Mouse (Mus musculus): ENCODE results near the gene Snx15.

Snx15 gene

GRCm38 (mm10) chr19:6071261-6071660, 56.8 kb downstream of the Snx15 start:
- DNase-seq (ENCODE audit: low read depth in 2 of 2, low spot score in 2 of 2) = no peak

DNA sequence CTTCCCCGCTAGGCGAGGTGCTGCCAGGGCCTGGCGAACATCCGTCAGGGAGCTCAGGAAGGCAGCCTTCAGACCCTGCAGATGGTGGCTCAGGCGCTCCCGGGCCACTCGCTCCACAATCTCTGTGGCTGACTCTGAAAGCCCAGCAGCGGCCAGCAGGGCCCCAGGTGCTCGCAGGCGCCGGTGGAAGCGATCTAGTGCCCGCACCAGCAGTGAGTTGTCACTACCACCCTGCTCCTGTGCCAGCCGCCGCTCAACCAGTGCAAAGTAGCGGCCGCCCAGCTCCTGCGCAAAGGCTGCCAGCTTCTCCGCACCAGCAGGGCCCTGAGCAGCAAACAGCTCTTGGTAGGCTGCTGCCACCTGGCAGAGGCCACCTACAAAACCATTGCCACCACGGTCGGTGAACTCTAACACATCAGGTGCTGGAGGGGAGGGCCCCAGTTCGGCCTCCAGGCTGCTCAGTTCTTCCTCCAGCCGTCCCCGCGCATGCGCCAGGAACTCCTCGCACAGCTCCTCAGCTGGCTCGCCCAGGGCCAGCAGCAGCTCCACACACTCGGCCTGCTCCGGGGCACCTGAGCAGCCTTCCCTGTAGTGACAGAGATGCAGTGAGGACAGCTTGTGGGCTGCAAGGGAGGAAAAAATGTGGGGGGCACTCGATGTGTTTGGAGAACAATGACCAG, 57.4 kb downstream of the Snx15 start:
- DNase-seq (ENCODE audit: low read depth in 2 of 2, low spot score in 2 of 2) = no peak

GRCm38 (mm10) chr19:6069851-6070250, 58.3 kb downstream of the Snx15 start:
- DNase-seq (ENCODE audit: low read depth in 2 of 2, low spot score in 2 of 2) = no peak
